Mouse (Mus musculus): ENCODE measurements around the gene Slc52a3.

Slc52a3 gene

DNA sequence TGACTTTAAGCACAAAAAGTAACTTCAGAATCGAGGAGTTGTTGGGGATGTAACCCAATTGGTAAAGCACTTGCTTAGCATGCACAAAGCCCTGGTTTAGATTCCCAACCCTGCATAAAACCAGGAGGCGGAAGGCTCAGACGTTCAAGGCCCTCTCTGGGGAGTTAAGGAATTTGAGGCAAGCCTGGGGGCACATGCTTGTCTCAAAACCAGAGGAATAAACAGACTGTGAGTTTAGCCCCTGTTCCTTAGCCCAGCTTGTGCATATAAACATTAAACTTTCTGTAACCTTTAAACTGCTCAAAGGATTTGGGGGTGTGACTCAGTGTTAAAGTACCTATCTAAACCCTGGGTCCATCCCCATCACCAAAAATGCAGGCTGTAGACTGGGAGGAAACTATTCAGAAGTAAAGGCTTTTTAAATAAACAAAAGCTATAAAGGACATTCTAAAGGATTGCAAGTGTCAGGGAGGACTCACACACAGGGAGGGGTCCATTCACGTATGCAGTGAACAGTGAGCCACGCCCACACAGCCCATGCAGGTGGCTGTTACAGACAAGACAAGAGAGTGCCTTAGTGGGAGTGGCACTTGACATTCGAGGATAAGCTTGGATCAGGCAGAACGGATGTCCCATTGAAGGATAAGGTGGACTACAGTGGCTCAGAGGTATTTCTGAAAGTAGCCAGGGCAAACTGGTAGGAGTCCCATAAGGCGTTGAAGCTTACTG is 1.6 kb downstream of the Slc52a3 start:
- no peak for ATAC-seq (ENCODE audit: insufficient number of reproducible peaks, low FRiP score, low TSS enrichment)

DNA sequence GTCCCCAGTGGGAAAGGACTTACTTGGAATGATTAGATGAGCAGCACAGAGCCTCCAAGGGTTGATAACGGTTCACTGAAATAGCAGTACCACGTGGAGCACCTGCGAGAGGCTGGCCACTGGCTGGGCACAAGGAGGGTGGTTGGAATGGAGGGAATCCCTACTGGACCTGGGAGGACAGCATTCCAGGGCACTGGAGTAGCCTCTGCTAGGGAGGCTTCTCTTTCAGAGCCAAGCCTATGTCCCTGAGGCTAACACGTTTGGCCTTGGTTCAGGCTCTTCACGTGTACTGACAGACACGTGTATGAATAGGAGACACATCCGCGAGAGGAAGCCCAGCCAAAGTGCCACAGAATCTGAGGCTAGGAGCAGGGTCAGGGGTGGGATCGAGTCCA is 2.2 kb downstream of the Slc52a3 start:
- ATAC-seq (ENCODE audit: insufficient number of reproducible peaks, low FRiP score, low TSS enrichment) = no peak

DNA sequence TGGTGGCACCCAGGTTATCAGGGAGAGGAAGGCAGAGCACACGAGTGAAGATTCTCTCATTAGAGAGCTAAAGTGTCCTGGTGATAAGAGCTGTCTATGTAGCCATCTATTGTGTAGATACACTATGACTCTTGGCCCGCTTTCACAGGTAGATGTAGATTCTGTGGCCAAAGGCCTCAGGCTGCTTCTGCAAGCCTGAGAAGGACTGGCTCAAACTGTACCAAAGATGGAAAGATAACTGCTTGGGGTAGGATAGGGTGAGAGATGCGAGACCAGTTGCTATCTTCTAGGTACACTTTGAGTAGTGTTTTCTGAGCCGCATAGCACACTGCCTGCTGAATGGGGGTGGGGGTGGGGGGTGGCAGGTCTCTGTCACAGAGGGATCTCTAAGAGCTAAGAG is 2.6 kb downstream of the Slc52a3 start:
- ATAC-seq (ENCODE audit: insufficient number of reproducible peaks, low FRiP score, low TSS enrichment) = no peak

DNA sequence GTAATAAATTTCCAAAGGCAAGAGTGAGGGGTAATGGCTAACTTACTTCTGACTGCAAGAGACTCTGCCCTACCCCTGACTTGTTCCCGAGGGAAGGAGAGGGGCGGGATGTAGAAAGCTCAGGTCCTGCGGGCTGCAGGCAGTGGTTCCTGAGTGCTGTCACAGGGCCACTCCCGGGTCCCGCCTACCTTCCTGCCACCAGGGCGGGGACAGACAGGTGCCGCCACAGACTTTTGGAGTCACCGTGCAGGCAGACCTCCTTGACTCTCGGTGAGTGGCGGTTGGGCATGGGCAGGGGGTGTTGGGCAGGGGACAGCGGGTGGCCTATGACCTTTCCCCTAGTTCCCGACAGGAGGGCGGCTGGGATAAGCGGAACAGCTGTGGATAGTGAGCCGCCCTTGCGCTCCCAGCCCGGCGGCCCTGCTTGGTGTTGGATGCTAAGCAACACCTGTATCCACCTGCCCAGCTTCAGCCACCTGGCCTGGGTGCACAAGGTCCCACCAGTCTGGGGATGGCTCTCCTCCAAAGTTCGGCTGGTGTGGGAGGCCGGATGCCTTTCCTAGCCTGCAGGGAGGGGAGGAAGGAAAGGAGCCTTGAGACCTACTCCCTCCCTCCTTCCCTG is 3.5 kb downstream of the Slc52a3 start:
- no peak for ATAC-seq (ENCODE audit: insufficient number of reproducible peaks, low FRiP score, low TSS enrichment)

DNA sequence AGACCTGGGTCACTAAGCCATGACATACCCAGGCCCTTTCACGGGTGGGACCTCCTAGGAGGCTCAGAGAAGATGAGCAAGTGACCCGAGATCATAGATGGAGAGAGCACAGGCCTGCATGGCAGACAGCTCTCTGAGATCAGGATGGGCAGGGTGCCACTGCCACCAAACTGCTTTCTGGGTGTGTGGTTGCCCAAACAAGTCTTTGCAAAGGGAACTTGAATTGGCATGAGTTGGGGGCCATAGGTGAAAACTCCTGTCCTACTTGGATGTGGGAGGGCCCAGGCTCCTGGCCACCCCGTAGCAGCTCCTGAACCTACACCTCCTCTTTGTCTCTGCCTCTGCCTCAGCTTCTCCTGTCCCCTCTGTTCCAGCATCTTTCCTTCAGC is 4.0 kb downstream of the Slc52a3 start:
- no peak for ATAC-seq (ENCODE audit: insufficient number of reproducible peaks, low FRiP score, low TSS enrichment)

DNA sequence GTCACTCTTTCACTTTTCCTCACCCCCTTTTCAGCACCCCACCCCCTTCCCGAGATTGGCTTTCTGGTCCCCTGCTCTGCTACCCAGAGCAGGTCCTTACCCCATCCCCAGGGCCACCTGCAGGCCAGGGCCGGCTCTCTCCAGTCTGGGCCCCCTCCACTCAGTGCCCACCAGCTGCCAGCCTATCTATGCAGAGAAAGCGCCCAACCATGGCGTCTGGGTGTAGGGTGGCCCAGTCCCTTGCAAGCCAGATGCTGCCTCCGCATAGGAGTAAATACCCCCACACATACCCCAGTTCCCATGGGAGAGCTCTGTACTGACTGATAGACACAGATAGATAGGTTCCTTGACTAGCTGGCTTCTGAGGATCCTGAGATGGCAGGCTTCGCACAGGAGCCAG is 4.4 kb downstream of the Slc52a3 start:
- no peak for ATAC-seq (ENCODE audit: insufficient number of reproducible peaks, low FRiP score, low TSS enrichment)

DNA sequence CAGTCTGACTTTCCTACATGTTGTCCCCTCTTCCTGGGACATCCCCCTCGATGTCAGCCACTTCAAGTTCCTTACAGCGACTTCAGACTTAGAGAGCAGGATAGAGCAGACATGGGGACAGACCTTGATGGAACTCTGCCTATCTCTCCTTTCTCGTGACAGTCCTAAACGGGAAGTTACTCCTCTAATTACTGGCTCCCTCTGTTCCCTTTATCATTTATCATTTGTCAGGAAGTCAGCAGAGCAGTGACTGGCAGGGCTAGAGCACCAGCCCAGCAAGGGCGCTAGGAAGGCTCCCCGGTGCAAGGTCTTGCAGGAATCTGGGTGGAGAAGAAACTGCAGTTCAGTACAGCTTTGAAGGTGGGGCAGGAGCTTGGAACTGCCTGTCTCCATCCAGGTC is 6.2 kb downstream of the Slc52a3 start:
- ATAC-seq (ENCODE audit: insufficient number of reproducible peaks, low FRiP score, low TSS enrichment) = no peak

DNA sequence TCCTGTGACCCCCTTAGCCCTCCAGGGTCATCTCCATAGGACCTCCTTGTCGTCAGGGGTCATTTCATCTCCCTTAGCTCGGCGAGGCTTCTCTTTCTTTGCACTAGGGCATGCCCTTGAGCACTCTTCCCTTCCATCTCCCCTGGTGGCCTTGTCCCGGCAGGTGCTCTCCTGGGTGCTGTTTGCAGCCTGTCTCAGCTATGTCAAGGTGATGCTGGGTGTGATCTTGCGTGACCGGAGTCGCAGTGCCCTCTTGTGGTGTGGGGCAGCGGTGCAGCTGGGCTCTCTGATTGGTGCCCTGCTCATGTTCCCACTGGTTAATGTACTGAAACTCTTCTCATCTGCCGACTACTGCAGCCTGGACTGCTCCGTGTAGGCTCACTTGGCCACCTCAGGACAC is 11.5 kb downstream of the Slc52a3 start:
- ATAC-seq (ENCODE audit: insufficient number of reproducible peaks, low FRiP score, low TSS enrichment) = no peak

DNA sequence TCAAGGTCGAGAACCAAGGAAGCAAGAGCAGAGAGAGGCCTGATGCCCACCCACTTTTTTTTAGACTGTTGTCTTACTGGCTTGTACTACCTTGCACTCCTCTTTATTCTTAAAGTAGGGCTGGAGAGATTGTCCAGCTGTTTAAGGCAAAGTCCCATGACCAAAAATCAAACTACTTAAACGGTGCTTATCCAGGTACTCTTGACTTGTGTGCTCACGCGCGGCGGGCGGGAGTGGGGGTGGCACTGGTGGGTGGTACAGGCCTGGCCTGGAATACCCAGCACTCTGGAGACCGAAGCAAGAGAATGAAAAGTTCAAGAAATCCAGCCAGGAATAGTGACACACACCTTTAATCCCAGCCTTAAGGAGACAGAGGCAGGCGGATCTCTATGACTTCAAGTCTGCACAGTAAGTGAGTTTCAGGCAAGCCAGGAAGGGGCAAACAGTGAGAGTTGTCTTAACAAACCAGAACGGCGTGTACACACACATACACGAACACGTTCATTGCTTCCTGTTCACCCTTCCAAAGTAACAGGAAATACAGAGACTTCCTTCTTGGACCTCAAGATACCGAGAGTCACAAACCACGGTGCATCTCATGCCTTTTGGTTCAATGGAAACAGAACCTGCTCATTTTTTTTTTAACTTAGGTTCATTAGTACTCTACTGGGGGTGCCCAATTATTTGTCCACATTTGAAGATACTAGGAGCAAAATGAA is 12.9 kb downstream of the Slc52a3 start:
- no peak for ATAC-seq (ENCODE audit: insufficient number of reproducible peaks, low FRiP score, low TSS enrichment)

DNA sequence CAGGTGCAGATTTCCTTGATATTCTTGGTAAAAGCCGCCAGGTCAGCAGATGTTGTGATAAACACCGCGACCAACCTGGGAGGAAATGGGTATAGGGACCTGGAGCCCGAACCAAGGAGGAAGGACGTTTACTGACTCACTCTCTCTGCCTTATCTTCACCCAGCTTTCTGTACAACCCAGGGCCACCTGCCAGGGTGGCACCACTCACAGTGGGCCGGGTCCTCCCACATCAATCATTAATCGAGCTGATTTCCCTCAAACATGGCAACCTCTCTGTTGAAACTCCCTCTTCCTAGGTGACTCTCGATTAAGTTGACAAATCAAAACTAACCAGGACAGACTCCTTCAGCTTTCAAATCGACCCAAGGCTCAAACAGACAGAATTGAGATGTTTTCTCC is 13.9 kb downstream of the Slc52a3 start:
- ATAC-seq (ENCODE audit: insufficient number of reproducible peaks, low FRiP score, low TSS enrichment) = no peak

DNA sequence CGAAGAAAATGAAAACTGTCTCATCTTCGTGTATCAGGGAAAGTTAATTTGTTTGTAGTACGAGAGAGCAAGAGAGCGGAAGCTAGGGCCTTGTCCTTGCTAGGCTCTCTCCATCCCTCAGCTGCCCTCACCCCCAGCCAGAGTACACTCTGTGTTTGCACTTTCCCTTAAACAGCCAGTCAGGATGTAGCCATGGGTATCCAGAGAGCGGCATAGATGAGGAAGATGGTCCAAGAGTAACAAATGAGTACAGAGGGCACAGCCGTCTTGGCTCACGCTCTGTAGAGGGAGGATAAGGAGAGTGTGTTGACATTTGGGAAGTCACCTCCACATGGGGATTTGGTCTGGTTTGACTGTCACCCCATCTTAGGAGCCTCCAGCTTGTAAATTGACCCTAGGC is 14.3 kb downstream of the Slc52a3 start:
- ATAC-seq (ENCODE audit: insufficient number of reproducible peaks, low FRiP score, low TSS enrichment) = no peak

DNA sequence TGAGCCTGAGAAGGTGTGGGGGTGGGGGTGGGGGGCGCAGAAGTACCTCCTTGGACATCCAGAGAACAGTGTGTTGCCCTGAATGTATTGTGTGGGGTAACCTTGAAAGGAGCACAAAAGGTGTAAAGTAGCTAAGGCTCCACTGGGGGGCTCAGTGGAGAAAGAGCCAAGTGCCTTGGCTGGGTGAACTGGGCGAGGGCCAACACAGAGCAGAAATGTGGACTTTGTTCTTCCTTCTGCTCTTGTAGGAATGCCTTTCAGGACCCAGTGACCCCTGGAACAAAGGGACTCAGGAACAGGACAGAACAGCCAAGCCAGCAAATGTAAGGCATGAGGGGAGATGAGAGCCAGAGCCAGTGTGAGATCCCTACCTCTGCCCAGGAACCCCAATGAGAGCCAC is 15.4 kb downstream of the Slc52a3 start:
- ATAC-seq (ENCODE audit: insufficient number of reproducible peaks, low FRiP score, low TSS enrichment) = no peak

DNA sequence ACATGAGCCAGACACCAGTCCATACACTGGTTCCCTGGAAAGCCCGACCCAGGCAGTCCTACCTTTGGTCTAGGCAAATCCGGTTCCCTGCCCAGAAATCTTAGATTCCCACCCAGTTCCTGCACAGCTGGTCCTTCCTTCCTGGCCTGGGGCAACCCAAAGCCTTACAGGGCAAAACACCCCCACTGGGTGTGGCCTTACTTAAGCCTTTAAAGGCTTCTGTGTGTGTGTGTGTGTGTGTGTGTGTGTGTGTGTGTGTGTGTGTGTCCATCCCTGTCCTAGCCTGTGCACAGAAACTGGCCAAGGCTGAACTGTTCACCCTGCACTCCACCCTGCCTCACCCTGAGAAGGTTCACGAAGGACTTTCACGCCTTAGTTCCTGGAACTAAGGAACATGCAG is 15.9 kb downstream of the Slc52a3 start:
- ATAC-seq (ENCODE audit: insufficient number of reproducible peaks, low FRiP score, low TSS enrichment) = no peak

DNA sequence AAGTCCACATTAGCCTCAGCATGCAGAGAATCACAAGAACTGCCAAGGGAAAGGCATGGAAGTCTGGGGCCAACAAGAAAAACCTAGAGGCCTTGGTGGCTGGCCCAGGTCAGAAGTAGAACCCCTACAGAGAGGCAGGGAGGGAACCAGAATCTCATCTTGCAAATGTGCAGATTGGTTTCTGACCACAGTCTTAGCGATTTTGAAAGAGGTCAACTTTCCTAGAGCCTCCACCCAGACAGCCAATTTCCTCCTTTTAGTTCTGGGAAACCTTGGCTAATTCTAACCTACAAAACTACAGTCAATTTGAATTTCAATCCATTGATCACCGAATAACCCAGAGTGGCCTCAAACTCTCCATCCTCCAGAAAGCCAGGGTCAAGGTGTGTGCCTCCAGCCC is 16.4 kb downstream of the Slc52a3 start:
- ATAC-seq (ENCODE audit: insufficient number of reproducible peaks, low FRiP score, low TSS enrichment) = no peak

DNA sequence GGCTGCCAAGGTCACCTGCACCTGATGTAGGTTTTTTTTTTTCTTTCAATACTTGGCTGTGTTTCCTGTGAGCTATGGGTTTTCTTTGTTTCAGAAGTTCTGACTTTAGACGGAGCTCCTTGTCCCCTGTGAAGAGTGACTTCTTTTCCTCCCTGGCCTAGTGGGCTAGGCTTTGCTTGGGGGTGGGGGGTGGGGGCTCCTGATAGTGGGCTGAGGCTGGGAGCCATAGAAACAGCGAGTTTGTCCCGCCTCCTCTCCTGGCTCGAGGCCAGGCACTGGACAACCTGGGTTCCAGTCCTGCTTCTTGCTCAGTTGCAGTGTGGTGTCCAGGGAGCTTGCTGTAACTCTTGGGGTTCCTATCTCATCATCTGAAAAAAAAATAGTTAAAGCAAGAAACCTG is 19.7 kb downstream of the Slc52a3 start:
- no peak for ATAC-seq (ENCODE audit: insufficient number of reproducible peaks, low FRiP score, low TSS enrichment)

DNA sequence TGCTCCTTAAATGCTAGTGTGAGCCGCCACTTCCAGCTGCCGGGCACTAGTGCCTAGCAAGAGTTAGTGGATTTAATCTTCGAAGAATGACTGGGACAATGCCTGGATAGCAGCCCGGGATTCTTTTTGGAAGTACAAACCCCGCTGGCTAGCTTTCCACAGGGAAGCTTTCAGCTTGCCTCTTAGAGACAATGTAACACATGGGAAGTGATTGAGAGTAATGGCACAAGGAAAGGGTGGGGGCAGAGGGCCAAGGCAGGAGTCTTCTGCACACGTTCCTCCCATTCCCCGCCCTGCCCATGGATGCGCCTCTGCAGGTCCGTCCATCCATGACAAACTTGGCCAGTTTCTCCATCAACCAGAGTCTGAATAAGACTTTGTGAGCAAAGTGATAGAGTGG is 20.4 kb downstream of the Slc52a3 start:
- ATAC-seq (ENCODE audit: insufficient number of reproducible peaks, low FRiP score, low TSS enrichment) = no peak

DNA sequence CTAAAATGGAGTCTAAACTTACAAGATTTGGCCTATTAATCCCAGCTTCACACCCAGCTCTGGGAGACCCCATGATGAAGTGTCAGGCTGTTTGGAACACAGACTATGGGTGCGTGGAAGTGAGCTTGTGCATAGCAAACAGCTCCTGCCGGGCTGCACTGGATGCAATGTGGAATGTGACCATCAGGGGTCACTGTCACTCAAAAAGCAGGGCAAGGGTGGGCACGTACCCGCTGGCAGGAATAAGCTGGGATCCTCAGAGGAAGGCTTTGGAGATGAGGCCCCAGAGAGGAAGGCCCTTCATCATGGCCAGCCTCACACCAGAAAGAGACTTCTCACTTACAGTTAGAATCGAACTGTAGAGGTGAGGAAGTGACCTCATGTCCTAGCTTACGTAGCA is 23.9 kb downstream of the Slc52a3 start:
- no peak for ATAC-seq (ENCODE audit: insufficient number of reproducible peaks, low FRiP score, low TSS enrichment)

DNA sequence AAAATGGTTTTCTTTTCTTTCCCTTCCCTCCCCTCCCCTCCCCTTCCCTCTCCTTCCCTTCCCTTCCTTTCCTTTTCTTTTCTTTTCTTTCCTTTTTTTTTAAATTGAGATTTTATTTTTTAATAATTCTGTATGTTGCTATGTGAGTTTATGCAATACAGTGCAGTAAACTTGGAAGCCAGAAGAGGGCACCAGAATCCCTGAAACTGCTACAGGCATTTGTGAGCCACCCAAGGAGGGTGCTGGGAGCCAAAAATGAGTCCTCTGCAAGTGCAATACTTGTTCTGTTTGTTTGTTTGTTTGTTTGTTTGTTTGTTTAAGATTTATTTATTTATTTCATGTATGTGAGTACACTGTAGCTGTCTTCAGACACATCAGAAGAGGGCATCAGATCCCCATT is 25.7 kb downstream of the Slc52a3 start:
- no peak for ATAC-seq (ENCODE audit: insufficient number of reproducible peaks, low FRiP score, low TSS enrichment)

DNA sequence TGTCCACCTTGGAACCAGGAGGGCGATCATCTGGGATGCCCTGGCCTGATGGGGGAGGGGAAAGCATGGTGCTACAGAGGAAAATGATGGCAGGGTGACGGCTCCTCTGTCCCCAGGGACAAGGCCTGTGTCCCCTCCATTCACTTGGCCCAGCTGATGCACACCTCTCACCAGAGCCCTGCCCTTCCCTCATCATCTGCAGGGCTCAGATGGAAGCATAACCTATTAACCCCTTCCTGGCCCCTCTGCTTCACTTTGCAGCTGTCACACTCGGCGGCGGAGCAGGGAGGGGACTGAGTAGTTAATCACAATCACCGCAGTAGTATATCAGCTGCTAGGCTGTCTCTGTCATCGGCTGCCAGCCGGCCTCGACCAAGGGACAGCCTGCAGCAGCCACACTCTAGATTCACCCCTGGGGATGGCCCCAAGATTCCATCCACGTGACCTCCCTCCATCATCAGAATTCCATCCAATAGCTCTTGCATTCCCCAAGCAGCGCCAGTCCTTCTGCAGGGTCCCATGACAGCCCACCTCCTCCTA is 28.6 kb downstream of the Slc52a3 start:
- no peak for ATAC-seq (ENCODE audit: insufficient number of reproducible peaks, low FRiP score, low TSS enrichment)

DNA sequence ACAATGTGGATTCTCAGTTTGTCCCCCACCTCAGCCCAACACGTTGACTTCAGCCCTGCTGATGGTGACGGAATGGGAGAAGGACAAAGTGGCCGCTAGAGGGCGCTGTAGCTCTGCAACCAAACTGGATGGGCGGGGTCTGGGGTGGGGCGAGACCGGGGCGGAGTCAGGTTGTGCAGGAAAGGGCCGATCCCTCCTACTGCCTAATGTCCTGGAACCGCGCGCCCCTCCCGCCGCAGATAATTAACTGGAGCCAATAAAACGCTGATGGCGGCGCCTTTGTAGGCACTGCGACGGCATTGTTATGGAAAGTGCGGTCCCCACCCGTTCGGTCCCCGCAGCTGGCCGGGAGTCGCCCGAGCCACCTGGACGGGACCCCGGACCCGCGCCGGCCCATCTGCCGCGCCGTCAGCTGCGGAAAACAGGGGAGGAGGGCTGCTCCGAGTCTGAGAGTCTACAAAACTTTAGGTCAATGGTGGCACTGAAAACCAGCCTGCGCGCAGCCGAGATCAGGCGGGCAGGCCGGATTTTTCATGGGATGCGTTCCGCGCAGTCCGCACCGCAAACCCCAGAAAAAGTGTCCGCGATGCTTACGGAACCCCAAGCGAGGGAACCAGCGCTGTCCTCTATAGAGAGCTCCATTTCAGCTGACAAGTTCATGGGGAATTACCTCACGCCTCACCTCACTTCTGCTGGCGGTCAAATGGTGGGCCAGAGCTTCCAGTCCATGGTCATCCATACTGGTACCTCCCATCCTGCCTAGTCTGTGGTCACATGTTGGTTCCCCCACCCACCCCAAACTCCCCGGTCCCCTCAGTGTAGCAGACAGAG is 33.2 kb downstream of the Slc52a3 start:
- ATAC-seq (ENCODE audit: insufficient number of reproducible peaks, low FRiP score, low TSS enrichment) = peak; percentile 86

DNA sequence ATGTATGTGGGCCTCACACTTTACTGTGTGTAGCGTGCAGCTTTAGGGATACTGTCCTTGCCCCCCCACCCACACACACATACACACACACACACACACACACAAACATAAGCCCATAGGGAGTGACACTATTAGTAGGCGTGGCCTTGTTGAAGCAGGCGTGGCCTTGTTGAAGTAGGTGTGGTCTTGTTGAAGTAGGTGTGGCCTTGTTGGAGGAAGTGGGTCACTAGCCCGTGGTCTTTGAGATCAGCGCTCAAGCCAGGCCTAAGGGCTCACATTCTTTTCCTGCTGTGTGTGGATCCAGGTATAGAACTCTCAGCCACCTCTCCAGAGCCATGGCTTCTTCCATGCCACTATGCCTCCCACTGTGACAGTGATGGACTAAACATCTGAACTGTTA is 34.7 kb downstream of the Slc52a3 start:
- ATAC-seq (ENCODE audit: insufficient number of reproducible peaks, low FRiP score, low TSS enrichment) = no peak
